Mouse (Mus musculus): ENCODE results near the gene Arhgap10. TPM values are rescaled to one million over a fixed set of nuclear protein-coding genes. Genes with fewer than 3 reads are reported as not detected.

Arhgap10 gene
- polyA plus RNA-seq, 2 experiments from 2014 or later: 2.1 to 2.9 TPM

- ATAC-seq: no peak
These were observed 77.4 kb downstream of the Arhgap10 start for GRCm38 (mm10) chr8:77440324-77440880.

GRCm38 (mm10) chr8:77439670-77440069 lies 78.1 kb downstream of the Arhgap10 start:
- no peak for ATAC-seq

DNA sequence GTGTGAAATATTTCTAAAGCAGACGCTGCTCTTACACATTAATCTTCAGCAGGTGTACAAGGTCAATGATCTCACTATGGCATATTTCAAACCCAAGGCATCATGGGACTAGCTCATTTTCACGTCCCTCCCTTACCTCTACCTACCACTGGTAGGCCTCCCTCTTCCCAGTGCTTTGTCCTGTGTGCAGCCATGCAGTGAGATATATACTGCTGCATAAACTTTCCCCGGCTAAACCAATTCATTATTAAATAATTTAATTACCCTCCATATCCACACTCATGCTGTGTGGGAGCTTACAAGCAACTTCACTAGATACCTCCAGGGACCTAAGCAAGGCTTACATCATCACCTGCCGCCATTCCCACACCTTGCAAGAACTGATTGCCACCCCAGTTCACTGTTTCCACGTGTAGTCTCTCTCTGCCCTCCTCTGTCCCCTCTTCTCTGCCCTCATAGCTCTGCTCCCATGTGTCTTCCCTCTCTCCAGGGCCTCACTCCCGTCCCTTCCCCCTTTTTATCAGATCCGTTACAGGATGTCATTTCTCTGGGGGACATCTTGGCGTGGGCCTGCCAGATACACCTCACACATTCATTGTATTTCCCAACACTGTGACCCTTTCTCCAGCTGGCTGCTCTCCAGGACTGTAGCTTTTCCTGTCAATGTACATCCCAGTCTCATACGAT lies 79.8 kb downstream of the Arhgap10 start:
- no peak for ATAC-seq

GRCm38 (mm10) chr8:77436013-77436990 lies 81.5 kb downstream of the Arhgap10 start:
- ATAC-seq: peak; percentile 77

GRCm38 (mm10) chr8:77433221-77433620 lies 84.5 kb downstream of the Arhgap10 start:
- no peak for ATAC-seq

DNA sequence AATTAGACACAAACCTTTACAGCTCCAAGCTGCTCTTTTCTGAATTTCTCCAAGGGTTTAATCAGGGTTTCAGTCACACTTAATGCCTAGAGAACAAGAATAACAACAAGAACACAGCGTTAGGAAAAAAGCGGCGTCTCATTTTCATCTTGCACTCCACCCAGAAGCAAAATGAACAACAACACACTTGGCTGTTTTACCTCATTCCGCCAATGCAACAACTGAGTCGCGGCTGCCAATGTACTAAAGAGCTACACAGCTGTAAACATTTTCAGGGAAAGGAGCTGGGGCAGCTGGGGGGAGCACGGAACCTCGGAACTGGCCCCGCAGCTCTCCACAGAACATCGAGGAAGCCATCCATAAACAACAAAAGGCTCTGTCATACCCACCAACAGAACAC lies 85.0 kb downstream of the Arhgap10 start:
- ATAC-seq: no peak

DNA sequence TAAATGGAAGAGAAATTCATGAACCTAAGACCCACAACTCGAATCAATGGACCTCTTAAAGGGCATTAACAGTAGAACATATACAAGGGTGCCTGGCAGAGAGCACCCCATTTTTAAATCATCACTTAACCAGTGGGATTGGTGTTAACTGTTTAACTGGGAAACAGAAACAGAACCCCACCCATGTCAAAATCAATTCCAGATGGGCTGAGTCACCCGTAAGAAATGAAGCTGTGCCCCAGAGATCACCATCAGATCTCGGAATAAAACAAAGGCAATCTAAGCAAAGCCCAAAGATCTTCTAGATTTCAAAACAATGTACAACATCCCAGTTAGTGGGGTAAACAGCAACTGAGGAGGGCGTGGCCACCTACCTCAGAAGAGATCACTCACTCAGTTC lies 89.3 kb downstream of the Arhgap10 start:
- ATAC-seq: no peak

DNA sequence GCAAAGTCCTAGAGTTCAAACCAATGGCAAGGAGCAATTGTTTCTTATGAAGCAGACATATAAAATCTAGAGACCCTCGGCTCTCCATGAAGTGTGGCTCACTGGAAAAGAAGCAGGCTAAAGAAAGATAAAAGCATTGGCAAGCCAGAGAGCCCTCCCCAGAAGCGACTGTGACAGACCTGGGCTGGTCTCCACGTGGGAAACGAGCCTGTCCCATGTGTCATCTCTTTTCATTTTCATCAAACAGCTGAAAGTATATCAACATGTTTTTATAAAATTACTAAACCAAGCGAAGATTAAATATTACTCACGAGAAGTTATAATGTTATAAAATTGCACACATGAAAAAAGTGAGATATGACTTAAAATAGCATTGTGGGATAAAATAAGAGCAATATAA lies 89.7 kb downstream of the Arhgap10 start:
- no peak for ATAC-seq

- no peak for ATAC-seq
These were observed 90.3 kb downstream of the Arhgap10 start for GRCm38 (mm10) chr8:77427438-77427837.

GRCm38 (mm10) chr8:77423850-77424249 lies 93.9 kb downstream of the Arhgap10 start:
- ATAC-seq: no peak

GRCm38 (mm10) chr8:77422632-77423252 lies 95.0 kb downstream of the Arhgap10 start:
- peak; percentile 98 for ATAC-seq

- ATAC-seq: no peak
These were observed 96.2 kb downstream of the Arhgap10 start for GRCm38 (mm10) chr8:77421596-77421995.

GRCm38 (mm10) chr8:77419731-77420130 lies 98.0 kb downstream of the Arhgap10 start:
- no peak for ATAC-seq

GRCm38 (mm10) chr8:77416738-77417137 lies 101.0 kb downstream of the Arhgap10 start:
- no peak for ATAC-seq

- ATAC-seq: no peak
These were observed 101.7 kb downstream of the Arhgap10 start for GRCm38 (mm10) chr8:77416034-77416433.

- no peak for ATAC-seq
These were observed 106.5 kb downstream of the Arhgap10 start for GRCm38 (mm10) chr8:77411262-77411661.

DNA sequence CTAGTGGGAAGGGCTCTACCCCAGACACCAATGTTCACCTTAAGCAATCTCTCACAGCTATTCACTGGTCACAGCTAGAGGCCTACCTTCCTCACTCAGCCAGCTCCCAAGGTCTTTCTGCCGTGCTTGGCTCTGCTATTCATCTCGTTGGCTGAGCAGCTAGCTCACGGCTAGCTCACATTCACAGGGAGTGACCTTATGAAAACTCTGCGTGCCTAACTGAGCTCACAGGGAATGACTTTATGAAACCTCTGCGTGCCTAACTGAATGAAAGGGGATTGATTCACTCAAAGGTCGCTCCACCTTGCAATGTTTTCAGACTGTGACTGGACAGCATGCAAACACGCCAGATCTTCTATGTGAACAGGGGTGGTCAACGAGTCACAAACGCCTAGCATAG lies 107.4 kb downstream of the Arhgap10 start:
- ATAC-seq: no peak

DNA sequence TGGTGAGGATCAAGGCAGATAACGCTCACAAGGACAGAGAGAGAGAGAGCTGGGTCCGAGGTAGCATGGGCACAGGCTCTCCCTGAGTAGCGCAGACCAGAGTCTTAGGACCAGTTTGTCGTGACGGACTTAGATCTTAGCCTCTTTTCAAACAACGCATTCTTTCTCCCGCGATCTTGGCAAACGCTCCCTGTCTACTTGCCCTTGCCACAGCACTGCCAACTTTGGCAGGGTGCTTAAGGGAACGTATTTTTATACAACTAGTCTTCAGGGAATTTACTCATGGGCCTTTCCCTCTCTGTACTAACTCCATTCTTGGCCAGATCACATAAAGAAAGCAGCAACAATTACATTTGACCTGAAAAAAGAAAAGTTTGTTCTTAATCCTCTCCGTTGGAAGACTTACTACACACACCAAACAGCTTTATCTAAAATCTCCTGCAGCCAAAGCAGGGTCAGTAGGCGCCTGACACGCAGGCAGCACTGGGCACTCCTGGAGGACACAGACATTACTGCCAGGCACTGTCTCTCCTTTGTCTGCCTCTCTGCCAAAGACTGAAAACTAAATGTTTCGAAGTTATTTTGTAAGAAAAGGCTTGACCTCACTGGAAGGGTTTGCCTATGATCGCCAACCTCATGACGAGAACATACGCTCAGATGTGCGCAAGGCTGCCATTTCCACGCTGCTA lies 109.1 kb downstream of the Arhgap10 start:
- no peak for ATAC-seq

DNA sequence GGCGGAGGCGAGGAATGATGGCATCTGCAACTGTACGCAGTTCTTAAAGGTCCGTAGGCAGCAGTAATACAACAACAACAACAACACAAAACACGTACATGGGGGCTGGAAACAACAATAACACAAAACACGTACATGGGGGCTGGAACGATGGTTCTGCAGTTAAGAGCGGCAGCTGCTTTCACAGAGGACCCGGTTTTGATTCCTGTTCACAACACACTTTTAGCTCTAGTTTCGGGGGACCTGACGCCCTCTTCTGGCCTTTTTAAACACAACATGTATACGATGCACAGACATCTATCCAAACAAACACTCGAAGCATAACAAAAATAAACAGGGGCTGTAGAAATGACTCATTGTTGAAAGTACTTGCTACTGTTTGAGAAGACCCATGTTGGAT lies 110.9 kb downstream of the Arhgap10 start:
- no peak for ATAC-seq

DNA sequence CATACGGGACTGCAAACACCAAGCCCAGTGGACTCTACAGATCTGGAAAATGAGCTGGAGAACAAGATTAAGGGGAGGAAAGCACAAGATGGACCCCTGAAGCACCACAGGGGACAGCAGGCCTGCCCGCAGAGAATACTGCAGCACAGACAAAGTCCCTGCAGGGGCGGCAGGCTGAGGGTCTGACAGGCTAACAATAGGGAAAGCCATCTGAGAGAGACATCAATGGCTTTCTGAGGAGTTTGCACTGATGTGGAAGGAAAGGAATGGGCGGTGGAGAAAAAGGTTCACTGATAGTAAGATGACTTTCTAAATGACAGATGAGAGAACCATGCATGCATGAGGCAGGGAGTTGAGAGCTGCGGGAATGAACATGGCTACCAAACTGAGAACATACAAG lies 111.3 kb downstream of the Arhgap10 start:
- ATAC-seq: no peak

GRCm38 (mm10) chr8:77404017-77404416 lies 113.7 kb downstream of the Arhgap10 start:
- no peak for ATAC-seq

- no peak for ATAC-seq
These were observed 115.8 kb downstream of the Arhgap10 start for GRCm38 (mm10) chr8:77401934-77402333.
